Mouse (Mus musculus): ENCODE results near the gene Meis2. TPM values are rescaled to one million over a fixed set of nuclear protein-coding genes. Genes with fewer than 3 reads are reported as not detected.

The Meis2 gene
- polyA plus RNA-seq, 2 experiments: 17.9 to 26.2 TPM

DNA sequence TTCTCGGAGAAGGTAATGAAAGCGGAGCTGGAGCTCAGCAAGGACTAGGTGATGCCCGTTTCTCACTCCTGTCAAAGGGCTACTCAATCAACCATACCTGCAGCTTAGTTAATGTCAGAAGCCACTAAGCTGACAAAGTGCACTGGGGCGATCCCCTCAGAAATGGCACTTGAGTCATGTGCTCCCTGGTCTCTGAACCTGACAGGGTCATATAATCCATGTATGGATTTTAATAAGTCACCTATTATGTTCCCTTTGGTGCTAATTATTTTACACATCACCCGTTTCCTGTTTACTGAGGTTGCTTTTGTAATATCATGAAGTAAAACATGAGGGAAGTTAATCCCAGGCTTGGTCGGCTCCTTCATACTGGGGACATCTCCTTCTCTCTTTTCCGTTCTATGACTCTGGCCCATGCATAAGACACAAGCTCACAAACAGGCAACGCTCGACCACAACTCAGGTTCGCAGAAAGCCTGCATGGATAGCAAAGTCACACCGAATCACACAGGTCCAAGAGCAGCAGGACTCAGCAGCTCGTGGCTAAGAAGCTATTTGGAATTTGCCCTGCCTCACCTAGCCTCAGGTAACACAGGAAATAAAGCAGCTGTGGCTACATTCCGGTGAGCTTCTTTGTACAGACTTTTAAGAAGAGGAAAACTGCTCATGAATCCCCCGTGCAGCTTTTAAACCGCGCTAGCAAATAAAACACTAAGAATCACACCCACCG is 153.6 kb downstream of the Meis2 start:
- no peaks in the 10 kb centered on the region for H3K27me3 ChIP-seq (ENCODE audit: control insufficient read depth, insufficient read depth, low read length)
- H3K4me3 ChIP-seq (replicated peaks; ENCODE audit: low read length): no peak overlapping the region
- ATAC-seq (ENCODE audit: low FRiP score, low read depth): no peak
- H3K4me1 ChIP-seq (ENCODE audit: control insufficient read depth, insufficient read depth, low read length): no peaks in the 10 kb centered on the region
- no peak for TF ChIP-seq POLR2A (IDR thresholded peaks at IDR 0.05; ENCODE audit: borderline replicate concordance, extremely low read depth, insufficient read depth, insufficient read length)
- H3K9me3 ChIP-seq (ENCODE audit: control insufficient read depth, low read length): no peaks in the 10 kb centered on the region
- H3K4me2 ChIP-seq (replicated peaks; ENCODE audit: low read depth, low read length, severe bottlenecking): no peak overlapping the region
- no peak overlapping the region for H3K9ac ChIP-seq (ENCODE audit: low read depth, low read length, severe bottlenecking)
- no peak for DNase-seq (ENCODE audit: low spot score)
- H3K36me3 ChIP-seq (ENCODE audit: control insufficient read depth, insufficient read depth, low read length): no peaks in the 10 kb centered on the region
- WGBS: 70% methylated on average over 17 of the region's 17 CpGs
- H3K27ac ChIP-seq (replicated peaks; ENCODE audit: low read depth, low read length): no peak overlapping the region

DNA sequence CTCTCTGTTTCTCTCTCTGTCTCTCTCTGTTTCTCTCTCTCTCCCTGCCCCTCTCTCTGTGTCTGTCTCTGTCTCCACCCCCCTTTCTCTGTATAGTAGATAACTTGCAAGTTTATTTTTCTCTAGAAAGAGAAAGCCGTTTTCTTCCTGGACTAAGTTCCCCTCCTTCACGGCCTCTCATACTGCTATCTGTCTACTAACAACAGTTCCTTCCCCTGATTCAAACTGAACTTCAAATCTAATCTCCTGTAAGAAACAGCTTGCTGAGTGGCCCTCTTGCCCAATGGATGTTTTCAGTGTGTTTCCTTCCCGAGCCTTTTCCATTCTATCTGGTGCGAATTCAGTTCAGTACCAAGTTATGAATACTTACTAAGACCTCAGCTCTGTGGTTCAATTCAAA is 155.4 kb downstream of the Meis2 start:
- Histone ChIP-seq H3K9me3 (ENCODE audit: control insufficient read depth, low read length) (no peaks in the 10 kb centered on the region), H3K4me2 (replicated peaks; ENCODE audit: low read depth, low read length, severe bottlenecking) (no peak overlapping the region), H3K4me3 (replicated peaks; ENCODE audit: low read length) (no peak overlapping the region), H3K27me3 (ENCODE audit: control insufficient read depth, insufficient read depth, low read length) (no peaks in the 10 kb centered on the region), H3K36me3 (ENCODE audit: control insufficient read depth, insufficient read depth, low read length) (no peaks in the 10 kb centered on the region), H3K27ac (replicated peaks; ENCODE audit: low read depth, low read length) (no peak overlapping the region), H3K4me1 (ENCODE audit: control insufficient read depth, insufficient read depth, low read length) (no peaks in the 10 kb centered on the region), H3K9ac (ENCODE audit: low read depth, low read length, severe bottlenecking) (no peak overlapping the region)
- WGBS: 86% methylated on average over 4 of the region's 4 CpGs
- ATAC-seq (ENCODE audit: low FRiP score, low read depth) (no peak), DNase-seq (ENCODE audit: low spot score) (no peak)
- no peak for TF ChIP-seq POLR2A (IDR thresholded peaks at IDR 0.05; ENCODE audit: borderline replicate concordance, extremely low read depth, insufficient read depth, insufficient read length)

DNA sequence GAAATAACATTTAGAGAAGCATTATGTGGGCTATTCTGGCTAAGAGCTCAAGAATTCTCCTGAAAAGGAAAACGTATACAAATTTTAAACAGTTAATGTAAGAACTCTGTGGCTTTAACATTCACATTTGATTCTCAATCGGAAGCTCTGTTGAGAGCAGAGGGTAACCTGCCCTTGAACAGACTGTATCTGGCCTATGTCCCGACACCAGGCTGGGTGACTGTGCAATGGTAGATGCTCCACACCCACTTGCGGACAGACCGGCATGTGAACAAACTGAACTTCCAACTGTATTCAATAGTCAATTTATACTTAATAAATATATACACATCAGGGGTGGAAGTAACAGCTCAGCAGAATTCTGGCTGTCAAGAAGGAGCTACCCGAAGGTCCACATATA is 164.6 kb downstream of the Meis2 start:
- 0 out of 2 replicates have a peak, but pooled peaks cover 3% of the 10 kb centered on the region for H3K27me3 ChIP-seq (ENCODE audit: control insufficient read depth, insufficient read depth, low read length)
- WGBS: 96% methylated on average over 6 of the region's 6 CpGs
- H3K27ac ChIP-seq (replicated peaks; ENCODE audit: low read depth, low read length): no peak overlapping the region
- H3K4me2 ChIP-seq (replicated peaks; ENCODE audit: low read depth, low read length, severe bottlenecking): no peak overlapping the region
- ATAC-seq (ENCODE audit: low FRiP score, low read depth): no peak
- H3K36me3 ChIP-seq (ENCODE audit: control insufficient read depth, insufficient read depth, low read length): no peaks in the 10 kb centered on the region
- no peak for TF ChIP-seq POLR2A (IDR thresholded peaks at IDR 0.05; ENCODE audit: borderline replicate concordance, extremely low read depth, insufficient read depth, insufficient read length)
- H3K4me3 ChIP-seq (replicated peaks; ENCODE audit: low read length): no peak overlapping the region
- H3K9ac ChIP-seq (ENCODE audit: low read depth, low read length, severe bottlenecking): no peak overlapping the region
- H3K4me1 ChIP-seq (ENCODE audit: control insufficient read depth, insufficient read depth, low read length): peaks cover 14% of the 10 kb centered on the region; the same call in 1 of the 2 replicates
- DNase-seq (ENCODE audit: low spot score): no peak
- no peaks in the 10 kb centered on the region for H3K9me3 ChIP-seq (ENCODE audit: control insufficient read depth, low read length)

DNA sequence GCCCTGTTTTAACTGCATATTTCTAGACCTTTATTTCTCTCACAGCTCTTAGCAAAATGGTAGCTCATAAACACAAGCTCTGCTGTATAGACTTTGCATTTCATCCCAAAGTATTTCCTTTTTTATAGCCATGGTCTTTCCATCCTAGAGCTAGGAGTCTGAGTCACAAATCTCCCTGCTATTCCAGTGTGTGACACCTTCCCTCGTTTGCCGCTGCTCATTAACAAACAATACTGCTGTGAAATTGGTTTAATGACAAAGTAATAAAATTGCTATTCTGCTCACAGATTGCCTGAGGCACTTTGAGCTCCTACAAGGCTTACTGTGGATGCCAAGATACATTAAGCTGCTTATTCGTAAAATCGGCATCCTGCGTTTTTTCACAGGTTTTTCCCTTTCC is 168.1 kb downstream of the Meis2 start:
- no peak overlapping the region for H3K27ac ChIP-seq (replicated peaks; ENCODE audit: low read depth, low read length)
- no peaks in the 10 kb centered on the region for H3K36me3 ChIP-seq (ENCODE audit: control insufficient read depth, insufficient read depth, low read length)
- no peak overlapping the region for H3K4me2 ChIP-seq (replicated peaks; ENCODE audit: low read depth, low read length, severe bottlenecking)
- H3K4me3 ChIP-seq (replicated peaks; ENCODE audit: low read length): no peak overlapping the region
- no peak for TF ChIP-seq POLR2A (IDR thresholded peaks at IDR 0.05; ENCODE audit: borderline replicate concordance, extremely low read depth, insufficient read depth, insufficient read length)
- H3K4me1 ChIP-seq (ENCODE audit: control insufficient read depth, insufficient read depth, low read length): peaks cover 20% of the 10 kb centered on the region; the same call in 1 of the 2 replicates
- H3K9me3 ChIP-seq (ENCODE audit: control insufficient read depth, low read length): no peaks in the 10 kb centered on the region
- H3K9ac ChIP-seq (ENCODE audit: low read depth, low read length, severe bottlenecking): no peak overlapping the region
- WGBS: 11% methylated on average over 5 of the region's 5 CpGs
- H3K27me3 ChIP-seq (ENCODE audit: control insufficient read depth, insufficient read depth, low read length): 0 out of 2 replicates have a peak, but pooled peaks cover 8% of the 10 kb centered on the region
- peak; percentile 13 for DNase-seq (ENCODE audit: low spot score)
- ATAC-seq (ENCODE audit: low FRiP score, low read depth): no peak; the same call in 1 of the 2 replicates

DNA sequence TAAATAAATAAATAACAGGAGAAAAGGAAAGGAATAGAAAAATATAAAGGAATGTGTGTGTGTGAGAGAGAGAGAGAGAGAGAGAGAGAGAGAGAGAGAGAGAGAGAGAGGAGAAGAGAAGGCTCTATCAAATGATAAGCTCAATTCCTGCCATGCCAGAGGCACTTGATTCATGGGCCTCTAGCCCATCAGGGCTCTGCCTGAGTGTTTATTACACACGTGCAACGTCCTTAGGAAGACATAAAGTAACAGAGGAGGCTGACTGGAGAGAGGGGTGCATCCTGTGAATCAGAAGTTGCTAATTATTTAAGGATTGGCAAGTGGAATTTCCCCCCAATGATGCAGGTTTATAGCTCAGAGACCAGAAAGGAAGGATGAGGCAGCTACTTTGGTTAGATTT is 168.6 kb downstream of the Meis2 start:
- H3K4me1 ChIP-seq (ENCODE audit: control insufficient read depth, insufficient read depth, low read length): peaks cover 20% of the 10 kb centered on the region; the same call in 1 of the 2 replicates

More for the DNA sequence above, 168.6 kb downstream of the Meis2 start:
- Histone ChIP-seq H3K4me3 (replicated peaks; ENCODE audit: low read length) (no peak overlapping the region), H3K27ac (replicated peaks; ENCODE audit: low read depth, low read length) (no peak overlapping the region), H3K4me2 (replicated peaks; ENCODE audit: low read depth, low read length, severe bottlenecking) (no peak overlapping the region), H3K9ac (ENCODE audit: low read depth, low read length, severe bottlenecking) (no peak overlapping the region), H3K36me3 (ENCODE audit: control insufficient read depth, insufficient read depth, low read length) (no peaks in the 10 kb centered on the region), H3K9me3 (ENCODE audit: control insufficient read depth, low read length) (no peaks in the 10 kb centered on the region), H3K27me3 (ENCODE audit: control insufficient read depth, insufficient read depth, low read length) (0 out of 2 replicates have a peak, but pooled peaks cover 8% of the 10 kb centered on the region)
- TF ChIP-seq POLR2A (IDR thresholded peaks at IDR 0.05; ENCODE audit: borderline replicate concordance, extremely low read depth, insufficient read depth, insufficient read length): no peak
- DNase-seq (ENCODE audit: low spot score): no peak
- 7% methylated on average over 2 of the region's 2 CpGs for WGBS
- ATAC-seq (ENCODE audit: low FRiP score, low read depth): no peak
